Mouse (Mus musculus) G1E (cell line): ENCODE data around the gene Ccdc158. TPM values are rescaled to one million over a fixed set of nuclear protein-coding genes. Genes with fewer than 3 reads are reported as not detected.

Experiments
- ATAC-seq: 2 replicates; pipeline ENCODE4 v1.8.0; 2016; ENCODE audit warnings: mild to moderate bottlenecking; ENCODE audit not compliant: insufficient number of reproducible peaks, poor library complexity, low FRiP score, severe bottlenecking; ENCODE audit errors: extremely low read depth
- DNase-seq: peaks from one replicate; pipeline ENCODE4 v3.0.0; 2012; ENCODE audit warnings: low spot score
- H3K27me3 ChIP-seq: 2 replicates; pipeline ENCODE4 v1.6.1; 2012; ENCODE audit warnings: mild to moderate bottlenecking, low read length, inconsistent platforms; ENCODE audit not compliant: insufficient read depth
- H3K36me3 ChIP-seq: replicated peaks from 2 replicates; pipeline ENCODE3; 2012; ENCODE audit warnings: mild to moderate bottlenecking, inconsistent platforms
- H3K4me1 ChIP-seq: 2 replicates; pipeline ENCODE4 v1.6.1; 2012; ENCODE audit warnings: low read depth, low read length, inconsistent platforms, mixed read lengths; ENCODE audit not compliant: insufficient read depth
- H3K4me3 ChIP-seq: 2 replicates; pipeline ENCODE4 v1.5.1; 2012; ENCODE audit warnings: low read depth, mild to moderate bottlenecking, inconsistent platforms, low read length, moderate library complexity, mixed read lengths
- H3K9me3 ChIP-seq: replicated peaks from 2 replicates; pipeline ENCODE4 v1.6.1; 2012; ENCODE audit warnings: inconsistent platforms
- CTCF ChIP-seq: IDR thresholded peaks from 2 replicates; pipeline ENCODE4 v1.5.1; 2012; ENCODE audit warnings: low read depth, low read length, inconsistent platforms, mixed read lengths
- GATA1 ChIP-seq: IDR thresholded peaks from 2 replicates; pipeline ENCODE4 v1.6.1; 2012; ENCODE audit warnings: borderline replicate concordance, low read length, inconsistent platforms, mixed read lengths
- GATA2 ChIP-seq: IDR thresholded peaks from 2 replicates; pipeline ENCODE4 v1.6.1; 2012; ENCODE audit warnings: low read depth, low read length, inconsistent platforms, borderline replicate concordance
- POLR2AphosphoS5 ChIP-seq: IDR thresholded peaks from 2 replicates; pipeline ENCODE4 v1.6.1; 2012; ENCODE audit warnings: low read depth, low read length, inconsistent platforms; ENCODE audit not compliant: insufficient replicate concordance
- TAL1 ChIP-seq: conservative IDR thresholded peaks from 2 replicates; pipeline ENCODE4 v1.6.1; 2012; ENCODE audit warnings: low read depth, low read length, inconsistent platforms, mixed read lengths
- polyA plus RNA-seq: library from polyadenylated mRNA; stranded (reverse); fragments of >175 nt; gene quantifications from 2 replicates; pipeline ENCODE4 v1.2.3, GENCODE M21; 2012
- total RNA-seq, 2 experiments: library from RNA; stranded (forward) in 1 of 2; stranded (reverse) in 1 of 2; fragments of 200-1000 nt in 1 of 2; fragments of >200 nt in 1 of 2; fragmentation: Nextera tagmentation in 1 of 2; gene quantifications; 2 replicates each; pipeline ENCODE4 v1.2.3; 2014 to 2017

Ccdc158 gene
- total and polyA plus RNA-seq, 3 experiments, result 0.05 TPM; not detected in 2

- TF ChIP-seq GATA1 (no peak), CTCF (no peak), POLR2AphosphoS5 (no peak), TAL1 (no peak), GATA2 (no peak)
- DNase-seq (no peak), ATAC-seq (no peak)
- Histone ChIP-seq H3K9me3 (no peaks in the 10 kb centered on the region), H3K27me3 (no peaks in the 10 kb centered on the region), H3K36me3 (no peaks in the 10 kb centered on the region), H3K4me1 (no peaks in the 10 kb centered on the region), H3K4me3 (no peak overlapping the region)
Measured at GRCm38 (mm10) chr5:92712621-92713395, 37.7 kb upstream of the Ccdc158 start.

GRCm38 (mm10) chr5:92711666-92712290, 36.7 kb upstream of the Ccdc158 start:
- Histone ChIP-seq H3K36me3 (no peaks in the 10 kb centered on the region), H3K4me1 (no peaks in the 10 kb centered on the region), H3K27me3 (no peaks in the 10 kb centered on the region), H3K9me3 (no peaks in the 10 kb centered on the region), H3K4me3 (no peak overlapping the region)
- TF ChIP-seq GATA2, result no peak
- TF ChIP-seq GATA1, result no peak
- TF ChIP-seq POLR2AphosphoS5, result no peak
- TF ChIP-seq TAL1, result no peak
- TF ChIP-seq CTCF, result no peak
- DNase-seq (no peak), ATAC-seq (no peak)

- no peaks in the 10 kb centered on the region for H3K36me3 ChIP-seq
- H3K27me3 ChIP-seq, result no peaks in the 10 kb centered on the region
- no peak for TF ChIP-seq GATA2
- no peak for TF ChIP-seq TAL1
- TF ChIP-seq CTCF, result no peak
- no peak for TF ChIP-seq GATA1
- no peak for TF ChIP-seq POLR2AphosphoS5
- DNase-seq, result no peak
- no peak overlapping the region for H3K4me3 ChIP-seq
- no peaks in the 10 kb centered on the region for H3K9me3 ChIP-seq
- no peak for ATAC-seq
- no peaks in the 10 kb centered on the region for H3K4me1 ChIP-seq
Measured at GRCm38 (mm10) chr5:92710779-92711178, 35.7 kb upstream of the Ccdc158 start.

- no peak for DNase-seq
- H3K4me3 ChIP-seq, result no peak overlapping the region
- no peaks in the 10 kb centered on the region for H3K27me3 ChIP-seq
- H3K4me1 ChIP-seq, result no peaks in the 10 kb centered on the region
- no peaks in the 10 kb centered on the region for H3K9me3 ChIP-seq
- TF ChIP-seq POLR2AphosphoS5 (no peak), CTCF (no peak), GATA1 (no peak), GATA2 (no peak), TAL1 (no peak)
- ATAC-seq, result no peak
- no peaks in the 10 kb centered on the region for H3K36me3 ChIP-seq
Measured at GRCm38 (mm10) chr5:92707921-92708491, 32.9 kb upstream of the Ccdc158 start.

GRCm38 (mm10) chr5:92703671-92704070, 28.6 kb upstream of the Ccdc158 start:
- H3K9me3 ChIP-seq, result no peaks in the 10 kb centered on the region
- no peak for DNase-seq

GRCm38 (mm10) chr5:92701750-92702149, 26.7 kb upstream of the Ccdc158 start:
- Histone ChIP-seq H3K27me3 (no peaks in the 10 kb centered on the region), H3K4me1 (no peaks in the 10 kb centered on the region), H3K9me3 (no peaks in the 10 kb centered on the region), H3K4me3 (no peak overlapping the region), H3K36me3 (no peaks in the 10 kb centered on the region)
- DNase-seq (no peak), ATAC-seq (no peak)
- TF ChIP-seq POLR2AphosphoS5 (no peak), CTCF (no peak), GATA1 (no peak), TAL1 (no peak), GATA2 (no peak)

More at GRCm38 (mm10) chr5:92703671-92704070, 28.6 kb upstream of the Ccdc158 start:
- ATAC-seq, result no peak
- Histone ChIP-seq H3K4me3 (no peak overlapping the region), H3K4me1 (no peaks in the 10 kb centered on the region), H3K36me3 (no peaks in the 10 kb centered on the region), H3K27me3 (no peaks in the 10 kb centered on the region)
- no peak for TF ChIP-seq POLR2AphosphoS5
- no peak for TF ChIP-seq TAL1
- no peak for TF ChIP-seq GATA2
- TF ChIP-seq GATA1, result no peak
- TF ChIP-seq CTCF, result no peak
